ENCODE assay signal across 21 mouse cellular contexts in genomic region chr19:15357181-15357580, GRCm38 (mm10).
DNase-seq lines count a peak whose midpoint lies in the region; ATAC-seq and TF ChIP-seq lines count a peak whose summit lies in the region.
"Had no signal": no experiment of that assay in that cellular context is flagged by ENCODE, and none has a peak within 500 bp of the region (broad histone marks: within the 10 kb centered on the region; RNA-seq: fewer than 3 reads in every experiment).

No protein-coding gene starts in this region.

- H3K4me2 ChIP-seq in neural tube, embryonic 13.5 days: no peak overlapping the region
- no peak overlapping the region for H3K4me2 ChIP-seq in neural tube, embryonic 14.5 days (ENCODE audit: low read depth, low read length)
- no peak overlapping the region for H3K4me2 ChIP-seq in neural tube, embryonic 15.5 days

- TF ChIP-seq CTCF in gastrocnemius, adult 2 months (IDR thresholded peaks at IDR 0.05): no peak

- no peak overlapping the region for H3K4me3 ChIP-seq in neural tube, embryonic 13.5 days
- H3K4me3 ChIP-seq in neural tube, embryonic 14.5 days (ENCODE audit: low read depth, low read length): no peak overlapping the region
- H3K4me3 ChIP-seq in neural tube, embryonic 15.5 days (replicated peaks): no peak overlapping the region
- no peak overlapping the region for H3K4me3 ChIP-seq in gastrocnemius, adult 2 months

- no peak for DNase-seq in neural tube, embryonic 10.5 days (ENCODE audit: extremely low spot score, low spot score)
- no peak for DNase-seq in gastrocnemius, adult 2 months
- DNase-seq: adrenal gland, adult 2 months; adrenal gland, adult 8-10 months; adrenal gland, postnatal 10 days; adrenal gland, postnatal 14 days; adrenal gland, postnatal 25 days; adrenal gland, postnatal 36 days; B cell, adult 2 months; cerebellum, adult 11 months; cerebellum, adult 11-12 months; cerebellum, adult 18-20 months had no signal

- intact Hi-C loops in gastrocnemius, adult 2 months (cut with DNase I): no loop called here

- WGBS in neural tube, embryonic 13.5 days: 15% methylated on average over 3 of the region's 3 CpGs
- WGBS in neural tube, embryonic 14.5 days: 7% methylated on average over 3 of the region's 3 CpGs
- WGBS in neural tube, embryonic 15.5 days: 14% methylated on average over 3 of the region's 3 CpGs

- no peaks in the 10 kb centered on the region for H3K9me3 ChIP-seq in neural tube, embryonic 13.5 days
- H3K9me3 ChIP-seq in neural tube, embryonic 14.5 days (ENCODE audit: control insufficient read depth, low read length): no peaks in the 10 kb centered on the region
- H3K9me3 ChIP-seq in neural tube, embryonic 15.5 days (replicated peaks): no peaks in the 10 kb centered on the region
- H3K9me3 ChIP-seq: G1E had no signal

- H3K27ac ChIP-seq in neural tube, embryonic 13.5 days (replicated peaks): no peak overlapping the region
- H3K27ac ChIP-seq in neural tube, embryonic 14.5 days (ENCODE audit: low read depth, low read length): no peak overlapping the region
- H3K27ac ChIP-seq in neural tube, embryonic 15.5 days (replicated peaks): no peak overlapping the region
- no peak overlapping the region for H3K27ac ChIP-seq in gastrocnemius, adult 2 months

- no peaks in the 10 kb centered on the region for H3K27me3 ChIP-seq in neural tube, embryonic 13.5 days
- H3K27me3 ChIP-seq in neural tube, embryonic 14.5 days (ENCODE audit: control insufficient read depth, insufficient read depth, low read length): no peaks in the 10 kb centered on the region
- H3K27me3 ChIP-seq in neural tube, embryonic 15.5 days (replicated peaks): no peaks in the 10 kb centered on the region
- H3K27me3 ChIP-seq: CH12.LX had no signal

- ATAC-seq in neural tube, embryonic 13.5 days (ENCODE audit: low read depth): peak; percentile 65; the same call in 1 of the 2 replicates
- peak; percentile 79; the same call in 1 of the 2 replicates for ATAC-seq in neural tube, embryonic 14.5 days (ENCODE audit: low read depth)
- peak; percentile 57 for ATAC-seq in neural tube, embryonic 15.5 days (ENCODE audit: low FRiP score)
- ATAC-seq in megakaryocyte-erythroid progenitor cell, adult 5-6 weeks (replicated peaks; ENCODE audit: low FRiP score, low TSS enrichment, poor library complexity, severe bottlenecking): no peak
- ATAC-seq: activated CD4-positive, CD25-positive, alpha-beta regulatory T cell, adult 4 months; CD4-positive, CD25-positive, alpha-beta regulatory T cell, adult 4 months; Patski had no signal

- H3K4me1 ChIP-seq in neural tube, embryonic 13.5 days (replicated peaks): no peaks in the 10 kb centered on the region
- H3K4me1 ChIP-seq in neural tube, embryonic 14.5 days (ENCODE audit: control insufficient read depth, insufficient read depth, low read length): no peaks in the 10 kb centered on the region
- no peaks in the 10 kb centered on the region for H3K4me1 ChIP-seq in neural tube, embryonic 15.5 days

- H3K9ac ChIP-seq in neural tube, embryonic 13.5 days: no peak overlapping the region
- H3K9ac ChIP-seq in neural tube, embryonic 14.5 days (replicated peaks; ENCODE audit: low read depth, low read length): no peak overlapping the region
- no peak overlapping the region for H3K9ac ChIP-seq in neural tube, embryonic 15.5 days (replicated peaks)

- H3K36me3 ChIP-seq in neural tube, embryonic 13.5 days: no peaks in the 10 kb centered on the region
- no peaks in the 10 kb centered on the region for H3K36me3 ChIP-seq in neural tube, embryonic 14.5 days (ENCODE audit: control insufficient read depth, insufficient read depth, low read length)
- H3K36me3 ChIP-seq in neural tube, embryonic 15.5 days: no peaks in the 10 kb centered on the region
- H3K36me3 ChIP-seq: G1E had no signal
